Mouse (Mus musculus) stomach, embryonic 16.5 days (tissue): ENCODE measurements around the gene Gli3. TPM values are rescaled to one million over a fixed set of nuclear protein-coding genes. Genes with fewer than 3 reads are reported as not detected.

ENCODE experiments used
- ATAC-seq: fragments of 200-750 bp; cut with Nextera tagmentation; 2 replicates; pipeline ENCODE4 v1.8.0; 2017; ENCODE audit warnings: moderate number of reproducible peaks, moderate TSS enrichment; ENCODE audit not compliant: insufficient read depth, low FRiP score
- H3K27ac ChIP-seq: fragments of 300-500 bp; sonication (generic); 2 replicates; pipeline ENCODE4 v1.5.1; 2014; ENCODE audit warnings: low read length
- H3K27me3 ChIP-seq: fragments of 300-500 bp; sonication (generic); 2 replicates; pipeline ENCODE4 v1.6.1; 2014; ENCODE audit warnings: low read length, control low read depth, mixed read lengths; ENCODE audit not compliant: control insufficient read depth, insufficient read depth
- H3K36me3 ChIP-seq: fragments of 300-500 bp; sonication (generic); 2 replicates; pipeline ENCODE4 v1.6.1; 2014; ENCODE audit warnings: low read length; ENCODE audit not compliant: control insufficient read depth, insufficient read depth
- H3K4me1 ChIP-seq: fragments of 300-500 bp; sonication (generic); 2 replicates; pipeline ENCODE4 v1.6.1; 2014; ENCODE audit warnings: low read length, control low read depth, mixed read lengths; ENCODE audit not compliant: control insufficient read depth, insufficient read depth
- H3K4me2 ChIP-seq: fragments of 300-500 bp; sonication (generic); 2 replicates; pipeline ENCODE4 v1.6.1; 2014; ENCODE audit warnings: low read depth, low read length, mixed read lengths
- H3K4me3 ChIP-seq: fragments of 300-500 bp; sonication (generic); replicated peaks from 2 replicates; pipeline ENCODE4 v1.5.1; 2014; ENCODE audit warnings: mild to moderate bottlenecking, low read length
- H3K9ac ChIP-seq: fragments of 300-500 bp; sonication (generic); 2 replicates; pipeline ENCODE4 v1.6.1; 2014; ENCODE audit warnings: low read length
- H3K9me3 ChIP-seq: fragments of 300-500 bp; sonication (generic); replicated peaks from 2 replicates; pipeline ENCODE4 v1.6.1; 2016; ENCODE audit warnings: low read length, control low read depth; ENCODE audit not compliant: control insufficient read depth
- WGBS: fragments of 180-500 bp; shearing (Covaris S2); extraction: QIAGEN DNeasy Blood & Tissue Kit; methylation state at CpG from one replicate; pipeline ENCODE4 v1.1.7; 2014; 5-methylcytosine and 5-hydroxymethylcytosine counted together
- polyA plus RNA-seq: library from polyadenylated mRNA; unstranded; fragments of >200 nt; fragmentation: Nextera tagmentation; extraction: Ambion mirVana; gene quantifications from 2 replicates; pipeline ENCODE4 v1.2.1, GENCODE M21; 2015

Gli3 gene
- polyA plus RNA-seq, 1 experiment from 2014 or later, result 14.3 TPM

GRCm38 (mm10) chr13:15542053-15542452 lies 79.0 kb downstream of the Gli3 start:
- WGBS, result 25% methylated on average over 5 of the region's 5 CpGs
- no peaks in the 10 kb centered on the region for H3K36me3 ChIP-seq
- H3K9ac ChIP-seq, result no peak overlapping the region
- H3K9me3 ChIP-seq, result no peaks in the 10 kb centered on the region
- H3K4me2 ChIP-seq, result no peak overlapping the region
- ATAC-seq, result no peak
- H3K27me3 ChIP-seq, result no peaks in the 10 kb centered on the region
- peaks cover 44% of the 10 kb centered on the region for H3K4me1 ChIP-seq
- H3K27ac ChIP-seq, result no peak overlapping the region
- H3K4me3 ChIP-seq, result no peak overlapping the region

GRCm38 (mm10) chr13:15543169-15543887 lies 80.3 kb downstream of the Gli3 start:
- Histone ChIP-seq H3K4me1 (peaks cover 35% of the 10 kb centered on the region), H3K27me3 (no peaks in the 10 kb centered on the region), H3K36me3 (no peaks in the 10 kb centered on the region), H3K27ac (no peak overlapping the region), H3K9ac (no peak overlapping the region), H3K4me2 (no peak overlapping the region), H3K4me3 (no peak overlapping the region), H3K9me3 (no peaks in the 10 kb centered on the region)
- no peak for ATAC-seq
- WGBS, result 66% methylated on average over 12 of the region's 12 CpGs

GRCm38 (mm10) chr13:15543888-15544640 lies 81.0 kb downstream of the Gli3 start:
- 37% methylated on average over 7 of the region's 7 CpGs for WGBS
- Histone ChIP-seq H3K36me3 (no peaks in the 10 kb centered on the region), H3K27ac (no peak overlapping the region; the same call in 1 of the 2 replicates), H3K4me1 (peaks cover 33% of the 10 kb centered on the region), H3K4me2 (no peak overlapping the region), H3K4me3 (no peak overlapping the region), H3K9ac (no peak overlapping the region), H3K9me3 (no peaks in the 10 kb centered on the region), H3K27me3 (no peaks in the 10 kb centered on the region)
- no peak for ATAC-seq

GRCm38 (mm10) chr13:15545346-15545896 lies 82.4 kb downstream of the Gli3 start:
- Histone ChIP-seq H3K27ac (no peak overlapping the region), H3K4me1 (peaks cover 33% of the 10 kb centered on the region), H3K4me2 (no peak overlapping the region), H3K27me3 (no peaks in the 10 kb centered on the region), H3K4me3 (no peak overlapping the region), H3K36me3 (no peaks in the 10 kb centered on the region), H3K9ac (no peak overlapping the region), H3K9me3 (no peaks in the 10 kb centered on the region)
- WGBS, result 36% methylated on average over 4 of the region's 4 CpGs
- ATAC-seq, result no peak

- 61% methylated on average over 4 of the region's 4 CpGs for WGBS
- no peaks in the 10 kb centered on the region for H3K9me3 ChIP-seq
- no peak for ATAC-seq
- H3K4me2 ChIP-seq, result no peak overlapping the region
- peaks cover 33% of the 10 kb centered on the region for H3K4me1 ChIP-seq
- no peak overlapping the region for H3K9ac ChIP-seq
- H3K4me3 ChIP-seq, result no peak overlapping the region
- no peaks in the 10 kb centered on the region for H3K36me3 ChIP-seq
- H3K27me3 ChIP-seq, result no peaks in the 10 kb centered on the region
- H3K27ac ChIP-seq, result no peak overlapping the region
Measured at GRCm38 (mm10) chr13:15546258-15546657, 83.2 kb downstream of the Gli3 start.

GRCm38 (mm10) chr13:15549466-15549865 lies 86.4 kb downstream of the Gli3 start:
- H3K9me3 ChIP-seq, result no peaks in the 10 kb centered on the region
- H3K4me2 ChIP-seq, result no peak overlapping the region
- 61% methylated on average over 6 of the region's 6 CpGs for WGBS
- no peak overlapping the region for H3K27ac ChIP-seq
- H3K36me3 ChIP-seq, result no peaks in the 10 kb centered on the region
- no peak overlapping the region for H3K9ac ChIP-seq
- no peak overlapping the region for H3K4me3 ChIP-seq
- no peaks in the 10 kb centered on the region for H3K27me3 ChIP-seq
- peaks cover 7% of the 10 kb centered on the region; the same call in 1 of the 2 replicates for H3K4me1 ChIP-seq
- no peak for ATAC-seq

- H3K27me3 ChIP-seq, result no peaks in the 10 kb centered on the region
- no peak overlapping the region for H3K4me2 ChIP-seq
- H3K36me3 ChIP-seq, result no peaks in the 10 kb centered on the region
- no peak overlapping the region for H3K4me3 ChIP-seq
- no peak overlapping the region for H3K27ac ChIP-seq
- ATAC-seq, result no peak
- H3K4me1 ChIP-seq, result peaks cover 3% of the 10 kb centered on the region; the same call in 1 of the 2 replicates
- WGBS, result 83% methylated on average over 8 of the region's 8 CpGs
- H3K9me3 ChIP-seq, result no peaks in the 10 kb centered on the region
- H3K9ac ChIP-seq, result no peak overlapping the region
Measured at GRCm38 (mm10) chr13:15550027-15550602, 87.1 kb downstream of the Gli3 start.

- Histone ChIP-seq H3K27me3 (no peaks in the 10 kb centered on the region), H3K9me3 (no peaks in the 10 kb centered on the region), H3K9ac (no peak overlapping the region), H3K4me3 (no peak overlapping the region), H3K27ac (no peak overlapping the region), H3K36me3 (no peaks in the 10 kb centered on the region), H3K4me2 (no peak overlapping the region), H3K4me1 (peaks cover 3% of the 10 kb centered on the region; the same call in 1 of the 2 replicates)
- 74% methylated on average over 6 of the region's 6 CpGs for WGBS
- ATAC-seq, result no peak
Measured at GRCm38 (mm10) chr13:15550731-15551130, 87.7 kb downstream of the Gli3 start.

- 89% methylated on average over 3 of the region's 3 CpGs for WGBS
- ATAC-seq, result no peak
Measured at GRCm38 (mm10) chr13:15552009-15552408, 89.0 kb downstream of the Gli3 start.

More at GRCm38 (mm10) chr13:15552009-15552408, 89.0 kb downstream of the Gli3 start:
- no peaks in the 10 kb centered on the region for H3K27me3 ChIP-seq
- H3K4me3 ChIP-seq, result no peak overlapping the region
- no peak overlapping the region for H3K9ac ChIP-seq
- no peak overlapping the region for H3K27ac ChIP-seq
- no peaks in the 10 kb centered on the region for H3K4me1 ChIP-seq
- no peaks in the 10 kb centered on the region for H3K9me3 ChIP-seq
- no peak overlapping the region for H3K4me2 ChIP-seq
- no peaks in the 10 kb centered on the region for H3K36me3 ChIP-seq
